Mouse (Mus musculus) hindbrain, embryonic 16.5 days (tissue): ENCODE data around the gene Palm2. TPM values are rescaled to one million over a fixed set of nuclear protein-coding genes. Genes with fewer than 3 reads are reported as not detected.

Experiments
- ATAC-seq: fragments of 200-750 bp; cut with Nextera tagmentation; 2 replicates; pipeline ENCODE4 v1.8.0; 2017; ENCODE audit warnings: moderate TSS enrichment, moderate library complexity
- H3K27ac ChIP-seq: fragments of 300-500 bp; sonication (generic); 2 replicates; pipeline ENCODE4 v1.5.1; 2014; ENCODE audit warnings: low read depth, mild to moderate bottlenecking, control low read depth, low read length, moderate library complexity
- H3K27me3 ChIP-seq: fragments of 300-500 bp; sonication (generic); replicated peaks from 2 replicates; pipeline ENCODE4 v1.6.1; 2014; ENCODE audit warnings: low read length; ENCODE audit not compliant: control insufficient read depth, insufficient read depth
- H3K36me3 ChIP-seq: fragments of 300-500 bp; sonication (generic); 2 replicates; pipeline ENCODE4 v1.6.1; 2014; ENCODE audit warnings: mild to moderate bottlenecking, low read length, moderate library complexity, mixed read lengths; ENCODE audit not compliant: control insufficient read depth, insufficient read depth
- H3K4me1 ChIP-seq: fragments of 300-500 bp; sonication (generic); 2 replicates; pipeline ENCODE4 v1.6.1; 2014; ENCODE audit warnings: low read depth, low read length; ENCODE audit not compliant: control insufficient read depth, insufficient read depth
- H3K4me2 ChIP-seq: fragments of 300-500 bp; sonication (generic); 2 replicates; pipeline ENCODE4 v1.6.1; 2014; ENCODE audit warnings: mild to moderate bottlenecking, low read length, control low read depth, moderate library complexity
- H3K4me3 ChIP-seq: fragments of 300-500 bp; sonication (generic); 2 replicates; pipeline ENCODE4 v1.5.1; 2014; ENCODE audit warnings: mild to moderate bottlenecking, low read length, control low read depth, moderate library complexity
- H3K9ac ChIP-seq: fragments of 300-500 bp; sonication (generic); 2 replicates; pipeline ENCODE4 v1.6.1; 2014; ENCODE audit warnings: low read depth, mild to moderate bottlenecking, control low read depth, low read length, moderate library complexity
- H3K9me3 ChIP-seq: fragments of 300-500 bp; sonication (generic); 2 replicates; pipeline ENCODE4 v1.6.1; 2014; ENCODE audit warnings: mild to moderate bottlenecking, low read length, moderate library complexity; ENCODE audit not compliant: control insufficient read depth
- WGBS: fragments of 180-500 bp; shearing (Covaris S2); extraction: QIAGEN DNeasy Blood & Tissue Kit; methylation state at CpG from one replicate; pipeline ENCODE4 v1.1.7; 2014; 5-methylcytosine and 5-hydroxymethylcytosine counted together
- polyA plus RNA-seq: library from polyadenylated mRNA; unstranded; fragments of >200 nt; fragmentation: Nextera tagmentation; extraction: Ambion mirVana; gene quantifications from 2 replicates; pipeline ENCODE4 v1.2.1, GENCODE M21; 2015

Palm2 gene
- polyA plus RNA-seq, 1 experiment from 2014 or later, result 20.3 TPM

DNA sequence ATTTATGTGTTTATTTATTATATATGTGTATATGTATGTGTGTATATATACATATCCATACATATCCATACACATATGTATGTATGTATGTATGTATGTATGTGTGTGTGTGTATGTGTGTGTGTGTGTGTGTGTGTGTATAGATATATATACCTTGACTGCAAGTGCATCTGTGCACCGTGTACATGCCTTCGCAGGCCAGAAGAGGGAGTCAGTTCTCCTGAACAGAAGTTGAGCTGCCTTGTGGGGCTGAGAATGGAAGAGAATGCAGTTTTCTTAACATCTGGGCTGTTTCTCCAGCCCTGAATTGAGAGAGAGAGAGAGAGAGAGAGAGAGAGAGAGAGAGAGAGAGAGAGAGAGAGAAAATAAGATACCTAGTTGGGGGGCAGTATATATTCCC is 289.6 kb downstream of the Palm2 start:
- Histone ChIP-seq H3K4me2 (no peak overlapping the region), H3K9ac (no peak overlapping the region), H3K27me3 (no peaks in the 10 kb centered on the region), H3K9me3 (no peaks in the 10 kb centered on the region), H3K4me3 (no peak overlapping the region), H3K4me1 (no peaks in the 10 kb centered on the region), H3K36me3 (no peaks in the 10 kb centered on the region), H3K27ac (no peak overlapping the region)
- ATAC-seq, result no peak
- 41% methylated on average over 2 of the region's 2 CpGs for WGBS

- no peaks in the 10 kb centered on the region for H3K27me3 ChIP-seq
- no peaks in the 10 kb centered on the region for H3K4me1 ChIP-seq
- H3K27ac ChIP-seq, result no peak overlapping the region
- H3K4me3 ChIP-seq, result no peak overlapping the region
- ATAC-seq, result no peak
- H3K9me3 ChIP-seq, result no peaks in the 10 kb centered on the region
- WGBS, result 90% methylated on average over 1 of the region's 1 CpGs
- no peak overlapping the region for H3K9ac ChIP-seq
- H3K4me2 ChIP-seq, result no peak overlapping the region
- no peaks in the 10 kb centered on the region for H3K36me3 ChIP-seq
Measured at GRCm38 (mm10) chr4:57725569-57725968, 291.5 kb downstream of the Palm2 start.

DNA sequence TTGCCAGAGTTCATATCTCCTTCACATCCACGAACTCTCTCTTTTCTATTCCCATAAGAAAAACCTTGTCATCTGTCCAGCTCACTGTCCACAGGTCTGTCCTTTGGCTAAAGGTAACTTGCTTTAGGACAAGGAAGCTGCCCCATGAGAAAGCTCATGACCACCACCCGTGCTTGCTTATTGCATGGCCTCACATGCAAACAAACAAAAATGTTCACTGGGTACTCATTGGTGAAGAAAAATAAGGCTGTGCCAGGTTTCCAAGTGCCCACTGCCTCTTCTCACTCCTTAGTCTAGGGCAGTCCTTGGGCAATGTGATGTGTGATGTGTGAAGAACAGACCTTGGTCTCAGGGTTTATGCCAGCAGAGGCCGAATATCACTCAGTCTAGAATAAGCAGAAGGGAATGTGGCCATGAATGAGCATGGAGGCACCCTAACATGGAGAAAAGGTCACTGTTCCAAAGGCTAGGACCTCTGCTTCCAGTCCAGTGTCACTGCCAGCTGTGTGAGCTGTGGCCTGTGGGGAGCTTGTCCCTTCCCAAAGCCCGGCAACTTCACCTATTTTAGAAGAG is 294.6 kb downstream of the Palm2 start:
- Histone ChIP-seq H3K27me3 (no peaks in the 10 kb centered on the region), H3K9me3 (no peaks in the 10 kb centered on the region), H3K27ac (no peak overlapping the region), H3K36me3 (no peaks in the 10 kb centered on the region), H3K9ac (no peak overlapping the region), H3K4me2 (no peak overlapping the region), H3K4me1 (no peaks in the 10 kb centered on the region), H3K4me3 (no peak overlapping the region)
- 90% methylated on average over 4 of the region's 4 CpGs for WGBS
- no peak for ATAC-seq

- Histone ChIP-seq H3K27ac (no peak overlapping the region), H3K36me3 (no peaks in the 10 kb centered on the region), H3K9ac (no peak overlapping the region), H3K27me3 (no peaks in the 10 kb centered on the region), H3K4me2 (no peak overlapping the region), H3K4me3 (no peak overlapping the region), H3K4me1 (no peaks in the 10 kb centered on the region), H3K9me3 (no peaks in the 10 kb centered on the region)
- 89% methylated on average over 6 of the region's 6 CpGs for WGBS
- ATAC-seq, result no peak
Measured at GRCm38 (mm10) chr4:57730047-57730446, 296.0 kb downstream of the Palm2 start.

DNA sequence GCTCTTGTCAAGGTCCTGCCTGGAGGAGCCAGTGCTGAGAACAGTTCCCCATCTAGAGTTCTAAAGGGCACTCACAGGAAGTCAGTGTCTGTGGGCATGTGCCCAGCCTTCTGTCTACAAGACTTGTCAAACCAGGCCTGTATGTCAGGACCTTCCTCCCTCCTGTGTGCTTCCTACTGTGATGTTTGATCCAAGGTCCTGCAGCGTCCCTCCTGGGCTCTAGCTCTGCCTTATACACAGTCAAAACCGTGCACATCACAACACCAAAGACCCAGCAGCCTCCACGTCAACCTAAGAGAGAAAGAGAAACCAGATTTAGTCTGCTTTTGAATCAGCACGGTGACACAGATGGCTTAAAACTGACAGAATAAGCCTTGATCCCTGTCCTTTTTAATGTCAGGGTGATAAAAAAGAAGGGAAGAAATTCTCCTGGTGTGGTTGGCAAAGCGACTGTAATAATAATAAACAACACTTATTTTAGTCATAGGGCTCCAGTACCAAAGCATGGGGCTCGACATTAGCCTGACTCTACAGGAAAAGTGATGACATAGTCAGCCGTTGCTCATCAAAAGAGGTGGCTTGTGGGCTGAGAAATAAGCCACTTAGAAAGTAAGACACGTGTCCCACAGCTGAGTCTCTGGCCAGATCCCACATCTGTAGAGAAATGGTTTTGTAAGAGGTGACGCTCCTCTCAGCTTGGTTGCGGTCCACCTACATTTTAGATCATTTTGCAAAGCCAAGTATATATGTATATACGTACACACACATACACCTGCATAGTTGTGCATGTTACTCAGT is 297.0 kb downstream of the Palm2 start:
- H3K4me3 ChIP-seq, result no peak overlapping the region
- ATAC-seq, result no peak
- H3K36me3 ChIP-seq, result no peaks in the 10 kb centered on the region
- 84% methylated on average over 11 of the region's 11 CpGs for WGBS
- H3K27ac ChIP-seq, result no peak overlapping the region
- H3K9me3 ChIP-seq, result no peaks in the 10 kb centered on the region
- H3K4me1 ChIP-seq, result no peaks in the 10 kb centered on the region
- no peaks in the 10 kb centered on the region for H3K27me3 ChIP-seq
- H3K4me2 ChIP-seq, result no peak overlapping the region
- H3K9ac ChIP-seq, result no peak overlapping the region

- Histone ChIP-seq H3K9ac (no peak overlapping the region), H3K9me3 (no peaks in the 10 kb centered on the region), H3K27me3 (no peaks in the 10 kb centered on the region), H3K4me3 (no peak overlapping the region), H3K36me3 (no peaks in the 10 kb centered on the region), H3K4me2 (no peak overlapping the region), H3K27ac (no peak overlapping the region), H3K4me1 (no peaks in the 10 kb centered on the region)
- 82% methylated on average over 5 of the region's 5 CpGs for WGBS
- no peak for ATAC-seq
Measured at GRCm38 (mm10) chr4:57732351-57732750, 298.3 kb downstream of the Palm2 start.

GRCm38 (mm10) chr4:57733445-57733844 is 299.4 kb downstream of the Palm2 start:
- no peaks in the 10 kb centered on the region for H3K27me3 ChIP-seq
- no peak overlapping the region for H3K4me2 ChIP-seq
- ATAC-seq, result no peak
- H3K4me1 ChIP-seq, result no peaks in the 10 kb centered on the region
- no peaks in the 10 kb centered on the region for H3K36me3 ChIP-seq
- H3K27ac ChIP-seq, result no peak overlapping the region
- 78% methylated on average over 3 of the region's 3 CpGs for WGBS
- H3K9me3 ChIP-seq, result no peaks in the 10 kb centered on the region
- no peak overlapping the region for H3K9ac ChIP-seq
- H3K4me3 ChIP-seq, result no peak overlapping the region

DNA sequence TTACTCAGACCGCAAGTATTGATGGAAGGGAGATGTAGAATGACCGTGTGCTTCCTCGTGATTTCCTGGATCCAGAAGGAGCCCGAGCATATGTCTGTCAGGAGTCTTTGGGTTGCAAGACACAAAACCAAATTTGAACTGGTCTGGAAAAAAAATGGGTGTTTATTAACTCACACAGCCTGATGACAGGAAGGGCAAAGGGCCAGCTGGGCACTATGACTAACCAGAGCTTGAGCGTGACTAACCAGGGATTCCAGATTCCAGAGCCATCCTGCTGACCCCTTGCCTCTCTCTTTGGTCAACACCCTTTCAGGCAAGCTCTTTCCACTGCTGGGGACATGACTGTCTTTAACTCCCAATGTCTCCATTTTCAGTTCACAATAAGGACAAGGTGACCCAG is 301.4 kb downstream of the Palm2 start:
- no peaks in the 10 kb centered on the region for H3K9me3 ChIP-seq
- ATAC-seq, result no peak
- no peaks in the 10 kb centered on the region for H3K27me3 ChIP-seq
- H3K36me3 ChIP-seq, result no peaks in the 10 kb centered on the region
- H3K27ac ChIP-seq, result no peak overlapping the region
- no peak overlapping the region for H3K9ac ChIP-seq
- no peaks in the 10 kb centered on the region for H3K4me1 ChIP-seq
- 84% methylated on average over 5 of the region's 5 CpGs for WGBS
- no peak overlapping the region for H3K4me2 ChIP-seq
- H3K4me3 ChIP-seq, result no peak overlapping the region

DNA sequence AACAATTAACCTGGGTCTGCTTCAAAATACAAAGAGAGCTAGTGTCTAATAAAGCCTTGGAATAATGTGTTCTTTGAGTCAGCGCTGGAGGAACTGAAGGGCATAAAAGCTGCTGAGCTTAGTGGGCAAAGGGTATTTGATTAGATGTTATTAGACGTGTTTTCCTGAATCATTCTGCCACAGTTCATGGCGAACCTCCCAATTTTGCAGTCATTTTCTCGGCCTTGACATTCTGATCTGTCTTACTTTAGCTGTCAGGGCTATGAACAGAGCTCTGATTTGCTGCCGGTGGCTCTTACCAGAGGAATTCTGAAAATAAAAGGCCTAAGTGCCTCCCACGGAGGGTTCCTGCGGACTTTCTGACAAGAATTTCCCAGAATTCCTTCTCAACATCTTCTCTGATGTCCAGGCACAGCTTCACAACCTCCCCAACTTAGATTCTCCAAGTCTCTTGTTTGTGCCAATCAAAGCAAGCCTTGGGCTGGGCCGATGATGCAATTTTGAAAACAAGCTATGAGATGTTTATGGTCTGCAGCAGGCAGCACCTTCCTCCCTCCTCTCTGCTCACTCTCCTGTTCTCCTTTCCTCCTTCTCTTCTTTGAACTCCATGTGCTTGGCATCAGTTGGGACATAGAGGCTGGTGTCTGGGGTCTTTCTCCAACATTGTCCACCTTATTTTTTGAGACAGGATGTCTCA is 305.0 kb downstream of the Palm2 start:
- H3K9ac ChIP-seq, result no peak overlapping the region
- no peaks in the 10 kb centered on the region for H3K36me3 ChIP-seq
- H3K4me1 ChIP-seq, result no peaks in the 10 kb centered on the region
- H3K27me3 ChIP-seq, result no peaks in the 10 kb centered on the region
- no peak overlapping the region for H3K4me3 ChIP-seq
- WGBS, result 32% methylated on average over 8 of the region's 8 CpGs
- no peaks in the 10 kb centered on the region for H3K9me3 ChIP-seq
- H3K4me2 ChIP-seq, result no peak overlapping the region
- ATAC-seq, result no peak
- H3K27ac ChIP-seq, result no peak overlapping the region
